Comparison of ENCODE assay signal across 8 mouse cellular contexts in genomic region chr7:127512231-127513015, GRCm38 (mm10). TPM values are rescaled to one million over a fixed set of nuclear protein-coding genes. Genes with fewer than 3 reads are reported as not detected.
DNase-seq lines count a peak whose midpoint lies in the region; ATAC-seq and TF ChIP-seq lines count a peak whose summit lies in the region.

No protein-coding gene starts in this region.

- H3K4me2 ChIP-seq in embryonic facial prominence, embryonic 14.5 days (ENCODE audit: low read depth, low read length), result peak overlapping the region; percentile 58
- H3K4me2 ChIP-seq in limb, embryonic 13.5 days (replicated peaks), result peak overlapping the region; percentile 64
- peak overlapping the region; percentile 68 for H3K4me2 ChIP-seq in midbrain, embryonic 15.5 days

- ATAC-seq in embryonic facial prominence, embryonic 14.5 days (ENCODE audit: low read depth), result peak; percentile 80
- ATAC-seq in limb, embryonic 13.5 days (ENCODE audit: low FRiP score, low read depth), result peak; percentile 87
- ATAC-seq in midbrain, embryonic 15.5 days (replicated peaks), result peak; percentile 87

- H3K36me3 ChIP-seq in embryonic facial prominence, embryonic 14.5 days (ENCODE audit: control insufficient read depth, insufficient read depth, low read length), result peaks cover 35% of the 10 kb centered on the region
- peaks cover 25% of the 10 kb centered on the region for H3K36me3 ChIP-seq in limb, embryonic 13.5 days
- H3K36me3 ChIP-seq in midbrain, embryonic 15.5 days (replicated peaks), result peaks cover 16% of the 10 kb centered on the region

- H3K9ac ChIP-seq in embryonic facial prominence, embryonic 14.5 days (ENCODE audit: low read depth, low read length), result peak overlapping the region; percentile 91
- peak overlapping the region; percentile 82 for H3K9ac ChIP-seq in limb, embryonic 13.5 days
- peak overlapping the region; percentile 92 for H3K9ac ChIP-seq in midbrain, embryonic 15.5 days

- peak overlapping the region; percentile 97 for H3K27ac ChIP-seq in bone marrow, adult 2 months (ENCODE audit: control insufficient read depth, insufficient read depth, low read depth, low read length, poor library complexity)
- peak overlapping the region; percentile 96 for H3K27ac ChIP-seq in embryonic facial prominence, embryonic 14.5 days (replicated peaks; ENCODE audit: low read depth, low read length)
- H3K27ac ChIP-seq in limb, embryonic 13.5 days, result peak overlapping the region; percentile 98
- H3K27ac ChIP-seq in midbrain, embryonic 15.5 days, result peak overlapping the region; percentile 99

- peak overlapping the region; percentile 78 for H3K4me3 ChIP-seq in bone marrow, adult 2 months (replicated peaks; ENCODE audit: control insufficient read depth, low read depth, low read length)
- peak overlapping the region; percentile 83 for H3K4me3 ChIP-seq in embryonic facial prominence, embryonic 14.5 days (ENCODE audit: low read depth, low read length)
- H3K4me3 ChIP-seq in limb, embryonic 13.5 days, result peak overlapping the region; percentile 67
- H3K4me3 ChIP-seq in midbrain, embryonic 15.5 days, result peak overlapping the region; percentile 78

- no peaks in the 10 kb centered on the region; the same call in 1 of the 2 replicates for H3K4me1 ChIP-seq in bone marrow, adult 2 months (ENCODE audit: control insufficient read depth, insufficient read depth, low read length)
- H3K4me1 ChIP-seq in embryonic facial prominence, embryonic 14.5 days (ENCODE audit: control insufficient read depth, insufficient read depth, low read length), result peaks cover 3% of the 10 kb centered on the region; the same call in 1 of the 2 replicates
- peaks cover 11% of the 10 kb centered on the region for H3K4me1 ChIP-seq in limb, embryonic 13.5 days
- peaks cover 18% of the 10 kb centered on the region for H3K4me1 ChIP-seq in midbrain, embryonic 15.5 days

- TF ChIP-seq POLR2A in bone marrow, adult 2 months (IDR thresholded peaks at IDR 0.05; ENCODE audit: borderline replicate concordance, control insufficient read depth, low read depth, low read length), result no peak

- TF ChIP-seq CTCF in bone marrow, adult 2 months (IDR thresholded peaks at IDR 0.05; ENCODE audit: control insufficient read depth, insufficient read depth, low read length), result no peak

- WGBS in bone marrow, adult 2 months, result under 1% methylated on average over 88 of the region's 93 CpGs
- WGBS in embryonic facial prominence, embryonic 14.5 days, result 0% methylated on average over 27 of the region's 93 CpGs
- WGBS in limb, embryonic 13.5 days, result under 1% methylated on average over 66 of the region's 93 CpGs
- under 1% methylated on average over 65 of the region's 93 CpGs for WGBS in midbrain, embryonic 15.5 days

- peak; percentile 92 for DNase-seq in 416B (ENCODE audit: low read depth)
- DNase-seq in embryonic facial prominence, embryonic 14.5 days (ENCODE audit: low spot score), result peak; percentile 95
- DNase-seq in heart, adult 8-10 months (ENCODE audit: low spot score), result peak; percentile 85
- DNase-seq in kidney, adult 9 months, result peak; percentile 94
- peak; percentile 88 to 89 for DNase-seq in spleen, adult 18-20 months

- H3K9me3 ChIP-seq in embryonic facial prominence, embryonic 14.5 days (ENCODE audit: control insufficient read depth, low read length), result no peaks in the 10 kb centered on the region
- H3K9me3 ChIP-seq in limb, embryonic 13.5 days, result no peaks in the 10 kb centered on the region
- no peaks in the 10 kb centered on the region for H3K9me3 ChIP-seq in midbrain, embryonic 15.5 days

- no peaks in the 10 kb centered on the region for H3K27me3 ChIP-seq in embryonic facial prominence, embryonic 14.5 days (replicated peaks; ENCODE audit: control insufficient read depth, insufficient read depth, low read length)
- no peaks in the 10 kb centered on the region for H3K27me3 ChIP-seq in limb, embryonic 13.5 days
- H3K27me3 ChIP-seq in midbrain, embryonic 15.5 days (replicated peaks), result no peaks in the 10 kb centered on the region

RNA-seq across cellular contexts. Expression of gene Srcap, which starts 0.6 kb away (rescaled TPM):
- polyA plus RNA-seq in bone marrow, adult 2 months (2011; ENCODE audit: insufficient read depth, insufficient read length, low replicate concordance, missing spikeins), result 44.3 and 98.5 TPM in 2 replicates
- polyA plus RNA-seq in embryonic facial prominence, embryonic 14.5 days (2014; fragmentation: Nextera tagmentation; extraction: Ambion mirVana), result 41.5 and 42.0 TPM in 2 replicates
- 10 to 100 TPM; 51.8 to 60.5 (median 55.2) TPM for total RNA-seq in heart, adult 8-10 months (2022)
- polyA plus RNA-seq in limb, embryonic 13.5 days (2015; fragmentation: Nextera tagmentation; extraction: Ambion mirVana), result 48.3 and 49.7 TPM in 2 replicates
- polyA plus RNA-seq in midbrain, embryonic 15.5 days (2015; fragmentation: Nextera tagmentation; extraction: Ambion mirVana), result 60.4 and 68.0 TPM in 2 replicates

RNA-seq across cellular contexts. Expression of gene Gm42715, which starts 7.0 kb away (rescaled TPM):
- polyA plus RNA-seq in bone marrow, adult 2 months (2011; ENCODE audit: insufficient read depth, insufficient read length, low replicate concordance, missing spikeins), result 5.3 and 7.8 TPM in 2 replicates
- polyA plus RNA-seq in embryonic facial prominence, embryonic 14.5 days (2014; fragmentation: Nextera tagmentation; extraction: Ambion mirVana), result 12.2 and 13.2 TPM in 2 replicates
- total RNA-seq in heart, adult 8-10 months (2022), result 10 to 100 TPM in 2 of 4 experiments, 1 to 10 TPM in 2; 8.8 to 10.9 (median 10.2) TPM
- 18.3 and 18.9 TPM in 2 replicates for polyA plus RNA-seq in limb, embryonic 13.5 days (2015; fragmentation: Nextera tagmentation; extraction: Ambion mirVana)
- polyA plus RNA-seq in midbrain, embryonic 15.5 days (2015; fragmentation: Nextera tagmentation; extraction: Ambion mirVana), result 17.4 and 17.5 TPM in 2 replicates

RNA-seq across cellular contexts. Expression of gene Fbrs, which starts 33.4 kb away (rescaled TPM):
- 44.9 and 98.7 TPM in 2 replicates for polyA plus RNA-seq in bone marrow, adult 2 months (2011; ENCODE audit: insufficient read depth, insufficient read length, low replicate concordance, missing spikeins)
- polyA plus RNA-seq in embryonic facial prominence, embryonic 14.5 days (2014; fragmentation: Nextera tagmentation; extraction: Ambion mirVana), result 14.3 and 15.0 TPM in 2 replicates
- 10 to 100 TPM; 27.5 to 36.1 (median 30.5) TPM for total RNA-seq in heart, adult 8-10 months (2022)
- polyA plus RNA-seq in limb, embryonic 13.5 days (2015; fragmentation: Nextera tagmentation; extraction: Ambion mirVana), result 15.0 and 15.3 TPM in 2 replicates
- polyA plus RNA-seq in midbrain, embryonic 15.5 days (2015; fragmentation: Nextera tagmentation; extraction: Ambion mirVana), result 13.8 and 15.9 TPM in 2 replicates

RNA-seq across cellular contexts. Expression of gene Tmem265, which starts 48.8 kb away (rescaled TPM):
- polyA plus RNA-seq in bone marrow, adult 2 months (2011; ENCODE audit: insufficient read depth, insufficient read length, low replicate concordance, missing spikeins), result 20.5 and 41.0 TPM in 2 replicates
- polyA plus RNA-seq in embryonic facial prominence, embryonic 14.5 days (2014; fragmentation: Nextera tagmentation; extraction: Ambion mirVana), result 4.1 and 5.3 TPM in 2 replicates
- total RNA-seq in heart, adult 8-10 months (2022), result not detected
- 6.4 and 8.8 TPM in 2 replicates for polyA plus RNA-seq in limb, embryonic 13.5 days (2015; fragmentation: Nextera tagmentation; extraction: Ambion mirVana)
- polyA plus RNA-seq in midbrain, embryonic 15.5 days (2015; fragmentation: Nextera tagmentation; extraction: Ambion mirVana), result 5.7 and 6.3 TPM in 2 replicates

RNA-seq across cellular contexts. Expression of gene Prr14, which starts 53.0 kb away (rescaled TPM):
- polyA plus RNA-seq in bone marrow, adult 2 months (2011; ENCODE audit: insufficient read depth, insufficient read length, low replicate concordance, missing spikeins), result 70.4 and 119 TPM in 2 replicates
- 40.4 and 41.9 TPM in 2 replicates for polyA plus RNA-seq in embryonic facial prominence, embryonic 14.5 days (2014; fragmentation: Nextera tagmentation; extraction: Ambion mirVana)
- total RNA-seq in heart, adult 8-10 months (2022), result 10 to 100 TPM; 25.6 to 27.9 (median 27.3) TPM
- 37.6 and 42.3 TPM in 2 replicates for polyA plus RNA-seq in limb, embryonic 13.5 days (2015; fragmentation: Nextera tagmentation; extraction: Ambion mirVana)
- 40.5 TPM in 2 replicates for polyA plus RNA-seq in midbrain, embryonic 15.5 days (2015; fragmentation: Nextera tagmentation; extraction: Ambion mirVana)

Comparison
In these comparisons a context has a peak if more than half of its experiments do, and no peak if none do; other contexts are left out.
1. Peak in every context shown above with its lines: DNase-seq, ATAC-seq, H3K4me3 ChIP-seq and H3K27ac ChIP-seq.